Mouse (Mus musculus): ENCODE measurements around the gene Bub1b. TPM values are rescaled to one million over a fixed set of nuclear protein-coding genes. Genes with fewer than 3 reads are reported as not detected.

Bub1b gene
- polyA plus RNA-seq, 1 experiment from 2014 or later: 4.3 TPM

DNA sequence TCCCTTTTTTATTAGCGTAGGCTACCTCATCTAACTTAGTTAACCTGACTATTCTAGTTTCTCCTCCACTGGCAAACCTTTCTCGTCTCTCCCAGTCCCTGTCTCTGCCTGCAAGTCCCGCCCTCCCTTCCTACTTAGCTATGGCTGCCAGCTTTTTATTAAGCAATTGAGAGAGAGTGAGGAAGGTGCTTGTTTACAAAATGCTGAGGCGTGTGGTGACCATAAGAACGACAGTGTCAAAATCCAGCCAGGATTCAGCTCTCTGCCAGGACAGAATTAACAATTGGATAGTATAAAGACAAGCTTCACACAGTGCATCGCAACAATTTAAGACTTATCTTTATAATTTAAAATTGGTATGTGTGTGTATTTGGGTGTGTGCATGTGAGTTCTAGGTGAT is 6.1 kb downstream of the Bub1b start:
- H3K27ac ChIP-seq (ENCODE audit: low read depth, low read length): no peak overlapping the region
- no peak overlapping the region for H3K4me3 ChIP-seq (ENCODE audit: low read depth, low read length)
- ATAC-seq (ENCODE audit: low read depth): no peak
- H3K4me1 ChIP-seq (ENCODE audit: control insufficient read depth, insufficient read depth, low read length): no peaks in the 10 kb centered on the region
- 94% methylated on average over 6 of the region's 6 CpGs for whole genome bisulfite sequencing
- H3K4me2 ChIP-seq (ENCODE audit: low read depth, low read length): no peak overlapping the region
- H3K27me3 ChIP-seq (ENCODE audit: control insufficient read depth, insufficient read depth, low read length): no peaks in the 10 kb centered on the region
- H3K36me3 ChIP-seq (ENCODE audit: control insufficient read depth, insufficient read depth, low read length): no peaks in the 10 kb centered on the region
- H3K9ac ChIP-seq (replicated peaks; ENCODE audit: low read depth, low read length): no peak overlapping the region
- H3K9me3 ChIP-seq (ENCODE audit: control insufficient read depth, low read length): no peaks in the 10 kb centered on the region

- no peak overlapping the region for H3K9ac ChIP-seq (replicated peaks; ENCODE audit: low read depth, low read length)
- H3K36me3 ChIP-seq (ENCODE audit: control insufficient read depth, insufficient read depth, low read length): no peaks in the 10 kb centered on the region
- 84% methylated on average over 2 of the region's 2 CpGs for WGBS
- no peak overlapping the region for H3K4me2 ChIP-seq (ENCODE audit: low read depth, low read length)
- H3K4me1 ChIP-seq (ENCODE audit: control insufficient read depth, insufficient read depth, low read length): no peaks in the 10 kb centered on the region
- no peaks in the 10 kb centered on the region for H3K27me3 ChIP-seq (ENCODE audit: control insufficient read depth, insufficient read depth, low read length)
- H3K9me3 ChIP-seq (ENCODE audit: control insufficient read depth, low read length): no peaks in the 10 kb centered on the region
- H3K4me3 ChIP-seq (ENCODE audit: low read depth, low read length): no peak overlapping the region
- ATAC-seq (ENCODE audit: low read depth): no peak
- no peak overlapping the region for H3K27ac ChIP-seq (ENCODE audit: low read depth, low read length)
These were observed 8.0 kb downstream of the Bub1b start for GRCm38 (mm10) chr2:118606032-118606431.

DNA sequence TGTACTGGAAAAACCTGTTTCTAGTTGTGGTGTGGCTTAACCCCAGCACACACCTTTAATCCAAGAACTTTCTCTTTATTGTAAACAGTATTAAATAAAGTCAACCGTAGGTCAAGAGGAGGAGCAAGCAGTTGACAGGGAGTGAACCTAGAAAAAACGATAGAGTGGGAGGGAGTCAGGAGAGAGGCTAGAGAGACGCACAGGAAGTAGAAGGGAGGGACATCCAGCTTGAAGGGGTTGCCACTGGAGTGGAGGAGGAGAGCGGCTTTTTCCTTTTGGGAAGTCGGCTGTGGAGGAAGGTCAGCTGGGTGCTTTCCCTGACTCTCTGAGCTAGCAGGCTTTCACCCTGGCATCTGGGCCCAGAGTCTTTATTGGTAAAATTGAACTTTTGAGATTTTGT is 9.0 kb downstream of the Bub1b start:
- Histone ChIP-seq H3K36me3 (ENCODE audit: control insufficient read depth, insufficient read depth, low read length) (no peaks in the 10 kb centered on the region), H3K4me3 (ENCODE audit: low read depth, low read length) (no peak overlapping the region), H3K4me2 (ENCODE audit: low read depth, low read length) (no peak overlapping the region), H3K4me1 (ENCODE audit: control insufficient read depth, insufficient read depth, low read length) (no peaks in the 10 kb centered on the region), H3K9ac (replicated peaks; ENCODE audit: low read depth, low read length) (no peak overlapping the region), H3K27me3 (ENCODE audit: control insufficient read depth, insufficient read depth, low read length) (no peaks in the 10 kb centered on the region), H3K27ac (ENCODE audit: low read depth, low read length) (no peak overlapping the region), H3K9me3 (ENCODE audit: control insufficient read depth, low read length) (no peaks in the 10 kb centered on the region)
- no peak for ATAC-seq (ENCODE audit: low read depth)
- 86% methylated on average over 5 of the region's 5 CpGs for WGBS

DNA sequence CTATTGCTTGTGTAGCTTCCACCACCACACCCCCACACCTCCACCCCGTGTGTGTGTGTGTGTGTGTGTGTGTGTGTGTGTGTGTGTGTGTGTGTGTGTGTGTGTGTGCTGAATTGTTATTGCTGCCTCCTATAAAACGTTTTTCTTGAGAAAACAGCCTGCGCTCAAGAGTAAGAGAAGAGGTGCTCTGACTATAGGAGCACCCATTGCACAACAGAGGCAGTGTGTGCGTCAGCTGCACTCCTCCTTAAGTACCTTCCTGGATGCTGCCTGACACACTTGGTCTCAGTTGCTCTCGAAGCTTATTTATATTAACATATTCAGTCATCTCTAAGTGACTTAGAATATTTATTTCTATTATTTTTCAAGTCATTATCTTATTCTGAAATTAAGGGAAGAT is 20.0 kb downstream of the Bub1b start:
- H3K9ac ChIP-seq (replicated peaks; ENCODE audit: low read depth, low read length): no peak overlapping the region
- no peaks in the 10 kb centered on the region for H3K36me3 ChIP-seq (ENCODE audit: control insufficient read depth, insufficient read depth, low read length)
- no peak overlapping the region for H3K27ac ChIP-seq (ENCODE audit: low read depth, low read length)
- no peaks in the 10 kb centered on the region for H3K27me3 ChIP-seq (ENCODE audit: control insufficient read depth, insufficient read depth, low read length)
- ATAC-seq (ENCODE audit: low read depth): no peak
- no peak overlapping the region for H3K4me2 ChIP-seq (ENCODE audit: low read depth, low read length)
- 90% methylated on average over 5 of the region's 5 CpGs for WGBS
- H3K4me1 ChIP-seq (ENCODE audit: control insufficient read depth, insufficient read depth, low read length): no peaks in the 10 kb centered on the region
- H3K4me3 ChIP-seq (ENCODE audit: low read depth, low read length): no peak overlapping the region
- no peaks in the 10 kb centered on the region for H3K9me3 ChIP-seq (ENCODE audit: control insufficient read depth, low read length)

DNA sequence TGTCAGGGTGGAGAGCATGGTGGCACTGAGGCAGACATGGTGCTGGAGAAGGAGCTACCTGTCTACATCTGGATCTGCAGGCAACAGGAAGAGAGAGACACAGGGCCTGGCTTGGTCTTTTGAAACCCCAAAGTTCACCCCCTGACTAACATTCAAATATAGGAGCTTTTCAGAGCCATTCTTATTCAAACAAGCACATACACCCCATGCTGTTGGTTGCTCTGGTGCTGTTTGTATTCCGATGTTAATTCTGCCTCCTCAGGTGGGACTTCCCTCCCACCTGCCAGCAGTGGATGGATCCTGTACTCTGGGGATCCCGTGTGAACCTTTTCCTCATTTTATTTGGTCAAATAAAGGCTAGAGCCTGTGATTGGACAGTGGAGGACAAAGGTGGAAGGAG is 22.1 kb downstream of the Bub1b start:
- H3K27me3 ChIP-seq (ENCODE audit: control insufficient read depth, insufficient read depth, low read length): no peaks in the 10 kb centered on the region
- H3K9me3 ChIP-seq (ENCODE audit: control insufficient read depth, low read length): no peaks in the 10 kb centered on the region
- no peaks in the 10 kb centered on the region for H3K4me1 ChIP-seq (ENCODE audit: control insufficient read depth, insufficient read depth, low read length)
- no peak overlapping the region for H3K9ac ChIP-seq (replicated peaks; ENCODE audit: low read depth, low read length)
- WGBS: 65% methylated on average over 2 of the region's 2 CpGs
- no peaks in the 10 kb centered on the region for H3K36me3 ChIP-seq (ENCODE audit: control insufficient read depth, insufficient read depth, low read length)
- no peak overlapping the region for H3K4me2 ChIP-seq (ENCODE audit: low read depth, low read length)
- H3K27ac ChIP-seq (ENCODE audit: low read depth, low read length): no peak overlapping the region
- H3K4me3 ChIP-seq (ENCODE audit: low read depth, low read length): no peak overlapping the region
- ATAC-seq (ENCODE audit: low read depth): no peak

DNA sequence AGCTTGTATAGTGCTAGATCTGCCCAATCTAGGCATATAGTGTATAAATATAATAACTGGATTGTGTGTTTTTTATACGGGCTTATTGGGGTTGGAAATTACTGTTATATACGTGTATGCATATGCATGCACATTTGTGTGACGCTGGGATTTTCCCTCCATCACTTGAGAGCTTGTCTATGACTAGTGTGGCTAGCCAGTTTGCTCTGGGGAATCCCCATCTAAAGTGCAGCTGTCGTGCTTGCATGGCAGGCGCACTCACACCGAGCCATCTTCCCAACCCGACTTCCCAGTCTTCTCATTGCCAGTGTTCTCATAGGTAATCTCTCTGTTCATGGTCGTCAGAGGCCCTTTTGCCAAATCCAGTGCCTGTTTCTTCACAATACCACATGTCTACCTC is 22.6 kb downstream of the Bub1b start:
- H3K27ac ChIP-seq (ENCODE audit: low read depth, low read length): no peak overlapping the region
- no peaks in the 10 kb centered on the region for H3K36me3 ChIP-seq (ENCODE audit: control insufficient read depth, insufficient read depth, low read length)
- H3K4me2 ChIP-seq (ENCODE audit: low read depth, low read length): no peak overlapping the region
- no peak overlapping the region for H3K9ac ChIP-seq (replicated peaks; ENCODE audit: low read depth, low read length)
- H3K27me3 ChIP-seq (ENCODE audit: control insufficient read depth, insufficient read depth, low read length): no peaks in the 10 kb centered on the region
- no peaks in the 10 kb centered on the region for H3K4me1 ChIP-seq (ENCODE audit: control insufficient read depth, insufficient read depth, low read length)
- WGBS: 82% methylated on average over 8 of the region's 8 CpGs
- no peaks in the 10 kb centered on the region for H3K9me3 ChIP-seq (ENCODE audit: control insufficient read depth, low read length)
- no peak overlapping the region for H3K4me3 ChIP-seq (ENCODE audit: low read depth, low read length)
- no peak for ATAC-seq (ENCODE audit: low read depth)

- no peaks in the 10 kb centered on the region for H3K9me3 ChIP-seq (ENCODE audit: control insufficient read depth, low read length)
- no peak for ATAC-seq (ENCODE audit: low read depth)
These were observed 31.3 kb downstream of the Bub1b start for GRCm38 (mm10) chr2:118629276-118629675.

DNA sequence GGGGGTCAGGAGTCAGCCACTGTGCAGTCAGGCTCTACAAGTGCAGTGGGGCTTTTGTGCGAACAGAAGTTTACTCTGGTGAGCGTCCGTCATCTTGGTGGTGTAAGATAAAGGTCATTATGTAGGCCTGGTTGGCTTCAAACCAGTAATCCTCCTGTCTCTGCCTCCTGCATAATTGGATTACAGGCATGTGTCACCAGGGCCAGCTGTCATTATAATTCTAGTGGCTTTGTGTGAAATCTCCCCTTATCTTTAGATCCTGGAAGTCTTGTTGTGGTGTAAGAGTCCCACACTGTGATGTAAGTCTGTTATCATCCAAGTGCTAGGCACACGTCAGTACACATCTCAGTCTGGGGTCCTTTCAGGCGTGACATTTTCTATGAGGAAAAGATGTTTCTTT is 35.4 kb downstream of the Bub1b start:
- Histone ChIP-seq H3K9ac (replicated peaks; ENCODE audit: low read depth, low read length) (no peak overlapping the region), H3K36me3 (ENCODE audit: control insufficient read depth, insufficient read depth, low read length) (peaks cover 5% of the 10 kb centered on the region), H3K9me3 (ENCODE audit: control insufficient read depth, low read length) (no peaks in the 10 kb centered on the region), H3K4me3 (ENCODE audit: low read depth, low read length) (no peak overlapping the region), H3K4me1 (ENCODE audit: control insufficient read depth, insufficient read depth, low read length) (no peaks in the 10 kb centered on the region), H3K4me2 (ENCODE audit: low read depth, low read length) (no peak overlapping the region), H3K27ac (ENCODE audit: low read depth, low read length) (no peak overlapping the region), H3K27me3 (ENCODE audit: control insufficient read depth, insufficient read depth, low read length) (no peaks in the 10 kb centered on the region)
- 84% methylated on average over 5 of the region's 5 CpGs for WGBS
- ATAC-seq (ENCODE audit: low read depth): no peak

More at GRCm38 (mm10) chr2:118629276-118629675, 31.3 kb downstream of the Bub1b start:
- H3K4me2 ChIP-seq (ENCODE audit: low read depth, low read length): no peak overlapping the region
- H3K27me3 ChIP-seq (ENCODE audit: control insufficient read depth, insufficient read depth, low read length): no peaks in the 10 kb centered on the region
- WGBS: 89% methylated on average over 6 of the region's 6 CpGs
- H3K4me1 ChIP-seq (ENCODE audit: control insufficient read depth, insufficient read depth, low read length): no peaks in the 10 kb centered on the region
- H3K27ac ChIP-seq (ENCODE audit: low read depth, low read length): no peak overlapping the region
- no peak overlapping the region for H3K9ac ChIP-seq (replicated peaks; ENCODE audit: low read depth, low read length)
- no peak overlapping the region for H3K4me3 ChIP-seq (ENCODE audit: low read depth, low read length)
- peaks cover 5% of the 10 kb centered on the region for H3K36me3 ChIP-seq (ENCODE audit: control insufficient read depth, insufficient read depth, low read length)

DNA sequence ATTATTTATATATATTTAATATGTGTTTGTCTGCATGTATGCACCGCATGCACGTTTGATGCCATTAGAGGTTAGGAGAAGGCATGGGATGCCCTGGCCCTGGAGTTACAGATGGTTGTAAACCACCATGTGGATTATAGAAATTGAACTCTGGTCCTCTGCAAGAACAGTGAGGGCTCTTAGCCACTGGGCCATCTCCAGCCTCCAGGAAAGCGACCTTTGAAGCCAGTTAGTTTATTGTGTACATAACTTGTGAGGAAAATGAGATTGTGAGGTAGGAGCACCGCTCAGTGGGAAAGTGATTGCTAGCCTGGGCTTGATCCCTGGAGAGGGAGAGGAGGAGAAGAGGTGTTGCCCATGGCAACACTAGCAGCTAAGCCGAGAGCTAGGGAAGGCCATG is 39.2 kb downstream of the Bub1b start:
- H3K4me2 ChIP-seq (ENCODE audit: low read depth, low read length): no peak overlapping the region
- H3K9me3 ChIP-seq (ENCODE audit: control insufficient read depth, low read length): no peaks in the 10 kb centered on the region
- no peak overlapping the region for H3K9ac ChIP-seq (replicated peaks; ENCODE audit: low read depth, low read length)
- no peak overlapping the region for H3K27ac ChIP-seq (ENCODE audit: low read depth, low read length)
- no peaks in the 10 kb centered on the region; the same call in 1 of the 2 replicates for H3K36me3 ChIP-seq (ENCODE audit: control insufficient read depth, insufficient read depth, low read length)
- WGBS: 83% methylated on average over 5 of the region's 5 CpGs
- ATAC-seq (ENCODE audit: low read depth): no peak
- no peaks in the 10 kb centered on the region for H3K4me1 ChIP-seq (ENCODE audit: control insufficient read depth, insufficient read depth, low read length)
- H3K4me3 ChIP-seq (ENCODE audit: low read depth, low read length): no peak overlapping the region
- H3K27me3 ChIP-seq (ENCODE audit: control insufficient read depth, insufficient read depth, low read length): no peaks in the 10 kb centered on the region
